Mouse (Mus musculus) gastrocnemius, adult 8-10 months (tissue): Measurements from ENCODE around the gene Trappc11. TPM values are rescaled to one million over a fixed set of nuclear protein-coding genes. Genes with fewer than 3 reads are reported as not detected.
A peak's percentile ranks its signal among the peaks of the same experiment; 100 is the strongest.

Experiments used
- DNase-seq, 2 experiments: peaks; one replicate each; pipeline ENCODE4 v3.0.0; 2022; ENCODE audit warnings: low spot score in 2 of 2
- total RNA-seq, 4 experiments: library from RNA; stranded (reverse); gene quantifications; 2 replicates each; pipeline ENCODE4 v1.2.4; 2022

Gene Trappc11
- 10 to 100 TPM; 19.7 to 21.9 (median 21.5) TPM for total RNA-seq

DNA sequence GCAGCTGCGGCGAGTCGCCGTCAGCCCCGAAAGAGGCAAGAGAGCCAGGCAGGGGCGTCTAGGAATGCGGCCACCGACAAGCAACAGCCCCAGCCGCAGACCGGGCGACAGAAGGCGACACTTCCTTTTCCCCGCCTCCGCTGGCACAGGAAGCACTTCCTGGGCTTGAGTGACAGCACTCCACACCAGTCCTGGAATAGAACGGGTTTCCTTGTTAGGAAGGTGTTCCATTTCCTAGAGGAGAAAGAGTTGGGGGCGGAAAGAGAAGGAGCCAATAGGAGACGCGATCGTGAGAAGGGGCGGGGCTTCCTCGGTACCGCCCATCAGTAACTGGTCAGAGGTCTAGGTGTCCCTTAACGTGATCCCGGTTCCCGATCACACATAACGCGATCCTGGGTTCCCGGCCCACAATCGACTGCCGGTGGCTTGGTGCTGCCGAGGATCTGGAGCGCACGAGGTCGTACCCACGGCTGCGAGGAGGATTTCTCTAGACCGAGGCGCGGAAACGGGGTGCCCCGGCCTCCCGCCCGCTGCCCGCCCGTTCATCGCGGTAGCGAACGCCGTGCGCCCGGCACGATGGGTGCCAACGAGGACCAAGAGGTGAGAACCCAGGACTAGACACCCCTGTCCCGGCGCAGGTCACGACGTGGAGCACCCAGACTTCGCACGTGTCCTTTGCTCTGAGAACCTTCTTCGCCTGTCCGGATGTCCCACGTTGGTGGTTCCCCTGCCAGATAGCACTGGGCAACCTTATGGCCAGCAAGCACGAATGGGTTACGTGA, at the start of gene Trappc11, which contains the start of gene Rwdd4a:
Gene Trappc11, minus strand, starts transcription at position 127 of the 782 bp plus-strand sequence.
Gene Rwdd4a, plus strand, starts transcription at position 321 of the 782 bp plus-strand sequence.
- DNase-seq = peak; percentile 96

DNA sequence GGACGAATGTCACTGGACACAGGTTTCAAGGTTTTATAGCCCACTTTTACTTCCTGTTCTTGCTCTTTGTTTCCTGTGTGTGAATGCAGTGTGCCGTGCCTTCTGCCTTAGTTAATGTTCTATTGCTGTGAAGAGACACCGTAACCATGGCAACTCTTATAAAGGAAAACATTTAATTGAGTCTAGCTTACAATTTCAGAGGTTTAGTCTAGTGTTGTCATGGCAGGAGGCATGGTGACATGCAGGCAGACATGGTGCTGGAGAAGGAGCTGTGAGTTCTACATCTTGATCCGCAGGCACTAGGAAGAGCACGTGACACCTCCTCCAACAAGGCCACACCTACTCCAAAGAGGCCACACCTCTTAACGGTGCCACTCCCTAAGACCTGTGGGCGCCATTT, 48.2 kb upstream of the Trappc11 start:
- DNase-seq = no peak

DNA sequence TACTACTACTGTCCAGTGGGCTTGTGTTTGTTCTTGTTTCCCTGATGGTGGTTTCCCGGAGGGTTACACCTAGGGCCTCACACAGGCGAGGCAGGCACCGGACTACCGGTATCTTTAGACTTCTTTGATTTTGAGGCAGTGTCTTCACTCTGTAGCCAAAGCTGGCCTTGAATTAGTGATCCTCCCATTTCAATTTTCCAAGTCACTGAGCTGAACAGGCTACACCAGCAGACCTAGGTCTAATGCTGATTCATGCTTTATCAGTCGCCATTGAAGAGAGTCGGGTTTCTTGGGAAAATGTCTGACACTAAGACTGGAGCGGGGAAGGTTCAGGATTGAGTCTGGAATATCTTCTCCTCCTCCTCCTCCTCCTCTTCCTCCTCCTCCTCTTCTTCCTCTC, 40.2 kb upstream of the Trappc11 start:
- DNase-seq = no peak

DNA sequence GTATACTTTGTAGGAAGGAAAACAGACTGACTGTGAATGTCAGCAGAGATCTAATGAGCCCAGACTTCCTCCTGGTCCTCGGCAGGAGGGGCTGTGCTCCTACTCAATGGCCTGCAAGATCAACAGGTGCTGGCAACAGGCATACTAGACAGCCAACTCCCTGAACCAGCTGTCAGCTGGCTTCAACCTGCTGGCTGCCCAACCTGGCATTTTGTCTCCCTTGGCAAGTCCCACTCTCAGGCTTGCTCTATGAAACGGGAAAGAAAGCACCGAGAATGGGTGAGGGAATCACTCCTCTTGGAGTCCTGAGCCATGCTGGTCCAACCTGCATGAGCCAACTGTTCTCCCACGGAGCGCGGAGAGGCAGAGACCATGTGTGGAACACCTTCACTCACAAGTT, 36.9 kb upstream of the Trappc11 start:
- peak; percentile 55 to 74 for DNase-seq

DNA sequence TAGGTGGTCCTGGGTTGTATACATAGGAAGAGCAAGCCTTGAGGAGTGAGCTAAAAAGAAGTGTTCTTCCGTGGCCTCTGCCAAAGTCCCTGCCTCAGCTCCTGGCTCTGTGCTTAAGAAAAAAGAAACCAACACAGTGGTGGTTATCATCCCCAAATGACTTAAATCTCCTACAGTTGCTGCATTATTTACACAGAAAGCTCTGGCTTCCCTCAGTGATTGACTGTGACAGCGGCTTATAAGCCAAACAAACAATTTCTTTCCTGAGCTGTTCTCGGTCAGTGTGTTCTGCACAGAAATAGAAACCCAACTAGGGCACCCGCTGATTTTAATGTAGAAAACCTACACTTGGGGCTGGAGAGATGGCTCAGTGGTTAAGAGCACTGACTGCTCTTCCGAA, 34.8 kb upstream of the Trappc11 start:
- DNase-seq = no peak

DNA sequence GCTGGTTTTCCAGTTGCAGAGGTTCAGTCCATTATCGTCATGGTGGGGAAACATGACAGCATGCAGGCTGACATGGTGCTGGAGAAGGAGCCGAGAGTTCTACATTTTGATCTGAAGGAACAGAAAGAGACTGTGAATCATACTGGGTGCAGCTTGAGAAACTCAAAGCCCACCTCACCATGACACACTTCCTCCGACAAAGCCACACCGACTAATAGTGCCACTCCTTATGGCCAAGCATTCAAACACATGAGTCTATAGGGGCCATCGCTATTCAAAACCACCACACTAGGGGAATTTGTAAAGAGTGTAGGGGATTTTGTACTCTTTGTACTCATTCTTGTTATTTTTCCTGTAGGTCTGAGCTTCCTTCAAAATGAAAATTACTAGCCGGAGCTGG, 33.3 kb upstream of the Trappc11 start:
- DNase-seq = no peak

DNA sequence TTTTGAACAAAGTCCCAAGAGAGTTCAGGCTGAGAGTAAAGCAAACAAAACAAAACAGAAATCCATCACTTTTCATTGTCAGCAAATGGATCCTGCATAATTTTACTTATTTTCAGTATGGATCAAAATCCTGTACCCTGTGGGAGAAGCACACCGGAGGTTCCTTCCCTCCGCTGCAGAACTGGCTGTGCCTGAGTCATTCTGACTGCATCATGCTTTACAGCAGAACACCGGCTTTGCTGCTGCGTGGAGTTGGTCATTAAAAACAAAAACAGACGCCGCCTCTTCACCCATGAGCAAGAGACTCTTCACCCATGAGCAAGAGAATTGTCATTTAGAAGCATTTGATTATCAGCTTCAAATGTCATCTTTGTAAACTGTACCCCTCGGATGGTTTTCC, 27.5 kb upstream of the Trappc11 start:
- no peak for DNase-seq

DNA sequence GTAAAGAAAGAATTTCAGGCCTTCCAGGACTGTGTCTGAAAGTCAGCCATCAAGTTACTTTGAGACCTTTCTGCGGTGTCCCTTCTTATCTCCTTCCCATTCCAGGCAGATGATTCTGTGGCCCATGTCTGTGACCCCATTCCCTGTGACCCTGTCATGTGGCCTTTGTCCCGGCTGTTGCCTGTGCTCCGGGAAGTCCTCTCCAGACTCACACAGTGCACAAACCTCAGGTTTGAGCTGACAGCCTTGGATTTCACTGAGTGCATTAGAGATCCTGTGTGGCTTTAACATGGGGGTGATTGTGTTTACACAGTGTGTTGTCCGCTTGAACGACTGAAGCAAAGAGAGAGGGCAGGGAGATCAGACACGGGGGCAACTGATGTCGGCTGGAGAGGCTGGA, 25.0 kb upstream of the Trappc11 start:
- DNase-seq = no peak

DNA sequence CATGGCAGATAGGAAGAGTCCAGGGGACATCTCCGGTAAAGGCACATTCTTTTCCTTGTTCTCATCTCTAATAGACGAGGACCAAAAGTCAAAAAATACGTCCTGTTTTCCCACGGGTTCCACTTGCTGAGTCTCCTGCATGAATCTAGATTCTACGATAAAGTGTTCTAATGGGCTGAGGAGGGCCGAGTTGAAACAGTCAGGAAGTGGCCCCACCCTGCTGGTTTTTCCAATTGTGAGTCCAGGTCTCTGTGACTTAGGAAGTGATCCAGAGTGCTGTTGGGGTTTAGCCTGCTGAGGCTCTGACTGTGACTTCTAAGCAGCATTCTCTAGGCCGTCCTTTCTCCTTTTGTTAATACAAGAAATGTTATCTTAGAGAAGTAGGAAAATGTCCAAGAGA, 23.2 kb upstream of the Trappc11 start:
- no peak for DNase-seq

DNA sequence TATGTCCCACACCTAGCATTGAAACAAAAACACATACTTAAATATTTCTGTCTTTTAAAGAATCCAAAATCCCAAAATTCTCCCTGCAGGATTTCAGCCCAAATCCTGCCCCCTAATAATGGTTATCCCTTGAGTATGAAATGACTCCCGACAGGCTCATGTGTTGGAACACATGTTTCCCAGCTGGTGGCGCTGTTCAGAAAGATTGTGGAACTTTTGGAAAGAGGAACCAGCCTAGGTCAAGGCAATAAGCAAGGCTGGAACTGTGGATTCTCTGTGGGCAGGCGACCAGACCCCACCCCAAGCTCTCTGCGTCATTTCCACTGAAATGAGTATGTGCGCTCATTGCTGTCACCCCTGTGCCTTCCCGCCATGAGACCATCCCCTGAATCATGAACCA, 20.3 kb upstream of the Trappc11 start:
- no peak for DNase-seq

DNA sequence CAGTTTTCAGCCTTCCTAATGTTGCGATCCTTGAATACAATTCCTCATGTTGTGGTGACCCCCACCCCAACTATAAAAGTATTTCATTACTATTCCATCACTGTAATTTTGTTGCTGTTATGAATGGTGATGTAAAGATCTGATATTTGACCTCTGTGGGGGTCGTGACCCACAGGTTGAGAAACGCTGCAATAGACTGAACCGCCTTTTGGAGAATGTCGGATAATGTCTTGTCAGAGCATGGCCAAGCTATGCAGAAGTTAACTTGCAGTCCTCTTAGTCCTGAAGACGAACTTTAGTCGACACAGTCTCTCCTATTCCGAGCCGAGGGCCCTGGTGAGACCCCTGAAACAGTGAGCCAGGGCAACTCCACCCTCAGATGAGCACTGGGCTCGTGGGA, 13.8 kb upstream of the Trappc11 start:
- DNase-seq = no peak

DNA sequence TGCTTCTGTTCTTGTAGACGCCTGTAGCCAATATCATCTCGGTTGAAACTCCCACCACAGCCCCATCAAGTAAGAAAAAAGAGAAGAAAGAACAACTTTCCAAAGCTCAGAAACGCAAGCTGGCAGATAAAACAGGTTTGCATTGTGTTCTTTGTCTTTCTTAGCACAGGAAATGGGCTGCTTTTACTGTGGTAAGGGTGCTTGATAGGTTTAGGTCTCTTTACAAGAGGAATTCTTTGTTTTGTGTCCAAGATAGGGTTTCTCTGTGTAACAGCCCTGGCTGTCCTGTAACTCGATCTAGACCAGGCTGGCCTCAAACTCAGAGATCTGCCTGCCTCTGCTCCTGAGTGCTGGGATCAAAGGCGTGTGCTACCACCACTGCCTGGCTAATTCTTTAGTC, 10.8 kb upstream of the Trappc11 start:
- no peak for DNase-seq

DNA sequence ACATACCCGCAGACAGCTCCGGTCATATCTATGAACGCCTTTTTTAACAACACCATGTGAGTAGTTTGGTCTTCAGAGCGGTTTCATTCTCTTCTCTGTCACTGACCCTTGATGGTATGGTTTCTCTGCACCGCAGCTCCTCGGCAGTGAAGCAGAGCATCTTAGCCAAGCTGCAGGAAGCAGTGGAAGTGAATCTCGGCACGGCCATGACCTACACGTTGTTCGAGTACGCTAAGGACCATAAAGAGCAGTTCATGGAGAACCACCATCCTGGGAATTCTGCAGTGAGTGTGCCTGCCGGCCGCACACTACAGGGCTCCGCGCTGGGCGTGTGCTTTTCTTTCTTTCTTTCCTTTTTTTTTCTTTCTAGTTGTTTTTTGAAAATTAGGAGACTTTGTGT, 9.5 kb upstream of the Trappc11 start:
- DNase-seq = no peak

DNA sequence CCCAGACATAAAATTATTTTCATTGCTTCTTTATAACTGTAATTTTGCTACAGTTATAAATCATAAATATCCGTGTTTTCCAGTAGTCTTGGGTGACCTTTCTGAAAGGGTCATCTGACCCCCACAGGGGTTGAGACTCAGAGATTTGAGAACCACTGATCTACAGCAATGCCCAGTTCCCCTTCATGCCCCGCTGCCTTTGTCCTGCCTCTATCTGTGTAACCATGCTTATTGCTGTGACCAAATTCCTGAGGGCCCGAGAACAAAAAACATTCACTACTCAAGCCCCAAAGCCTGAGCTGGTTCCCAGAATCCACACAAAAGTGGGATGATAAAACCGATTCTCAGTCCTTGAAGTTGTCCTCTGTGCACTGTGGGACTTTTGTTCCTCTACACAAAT, 5.1 kb upstream of the Trappc11 start:
- no peak for DNase-seq

DNA sequence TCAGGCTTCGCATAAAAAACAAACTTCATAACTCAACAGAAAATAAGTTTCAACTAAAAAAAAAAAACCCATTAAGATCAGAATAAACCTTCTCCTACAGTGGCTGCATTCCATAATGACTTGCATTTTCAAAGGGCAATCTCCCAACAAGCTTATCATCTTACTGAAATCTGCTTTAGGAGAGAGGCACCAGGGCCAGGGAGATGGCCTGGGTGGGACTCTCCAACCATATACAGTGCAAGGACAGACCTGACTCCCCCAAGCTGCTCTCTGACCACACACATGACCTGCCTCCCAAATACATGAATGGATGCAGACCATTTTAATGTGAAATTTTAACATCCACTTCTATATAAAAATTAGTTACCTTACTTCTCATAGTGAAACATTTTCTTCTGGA, 5.2 kb downstream of the Trappc11 start:
- DNase-seq = no peak

DNA sequence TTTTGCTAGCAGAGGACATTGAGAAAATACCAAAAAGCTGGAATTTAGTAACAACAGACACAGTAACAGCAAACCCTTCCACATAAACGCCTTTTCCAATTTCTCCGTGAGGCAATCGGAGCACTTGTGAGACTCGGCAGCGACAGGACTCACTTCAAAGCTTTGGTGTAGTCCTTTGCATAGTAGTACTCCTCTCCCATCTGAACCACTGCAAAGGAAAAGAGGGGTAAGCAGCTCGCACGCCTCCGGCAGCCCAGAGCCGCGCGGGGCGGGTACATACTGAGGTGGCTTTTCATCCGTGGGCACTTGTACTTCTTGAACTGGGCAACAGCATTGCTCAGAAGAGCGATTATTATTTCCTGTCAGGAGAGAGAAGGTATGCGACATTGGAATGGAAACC, 19.7 kb downstream of the Trappc11 start:
- no peak for DNase-seq

DNA sequence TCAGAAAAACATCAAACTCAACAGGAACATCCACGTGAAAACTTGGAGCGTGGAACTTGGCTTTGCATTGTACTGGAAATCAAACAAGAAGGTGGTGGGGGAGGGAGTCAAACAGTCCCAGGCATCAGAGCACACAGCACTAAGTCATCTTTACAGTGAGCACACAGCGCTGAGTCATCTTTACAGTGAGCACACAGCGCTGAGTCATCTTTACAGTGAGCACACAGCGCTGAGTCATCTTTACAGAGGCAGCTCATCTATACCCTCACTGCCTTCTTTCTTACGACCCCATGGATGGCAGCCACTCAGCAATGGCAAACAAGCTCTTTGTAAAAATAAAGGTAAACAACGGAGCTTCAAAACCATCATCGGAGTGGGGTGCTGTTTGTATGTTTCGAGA, 22.3 kb downstream of the Trappc11 start:
- DNase-seq = no peak

DNA sequence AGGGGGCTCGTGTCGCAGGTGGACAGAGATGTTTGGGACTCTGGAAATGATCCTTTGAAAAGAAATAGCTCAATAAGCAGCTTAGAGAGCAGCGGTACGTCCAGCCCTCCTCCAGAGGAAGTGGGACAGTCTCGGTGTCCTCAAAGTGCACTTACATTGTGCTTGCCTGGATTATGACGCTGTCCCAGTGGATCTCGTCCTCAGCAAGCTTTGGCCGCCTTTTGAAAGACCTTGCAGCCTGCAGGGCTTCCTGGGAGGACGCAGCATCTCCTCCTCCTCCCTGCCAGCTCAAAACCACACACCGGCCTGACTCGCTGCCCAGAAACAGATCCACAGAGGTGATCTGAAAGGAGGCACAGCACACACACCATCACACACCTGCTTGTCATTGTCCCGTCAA, 27.8 kb downstream of the Trappc11 start:
- no peak for DNase-seq

DNA sequence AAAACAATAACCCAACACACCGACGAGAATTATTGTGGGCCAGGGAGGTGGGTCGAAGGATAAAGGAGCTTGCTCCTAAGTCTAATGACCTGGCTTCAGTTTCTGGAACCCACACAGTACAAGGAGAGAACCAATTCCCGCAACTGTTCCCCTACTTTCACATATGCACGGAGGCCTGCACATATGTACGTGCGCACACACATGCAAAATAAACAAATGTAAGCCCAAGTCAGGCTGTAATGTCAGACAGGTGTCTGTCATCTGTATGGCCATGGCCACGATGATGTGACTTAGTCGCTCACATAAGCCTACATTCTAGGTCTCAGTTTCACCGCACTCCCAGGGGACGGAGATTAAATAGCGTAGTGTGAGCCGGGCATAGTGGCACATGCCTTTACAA, 30.7 kb downstream of the Trappc11 start:
- DNase-seq = no peak

DNA sequence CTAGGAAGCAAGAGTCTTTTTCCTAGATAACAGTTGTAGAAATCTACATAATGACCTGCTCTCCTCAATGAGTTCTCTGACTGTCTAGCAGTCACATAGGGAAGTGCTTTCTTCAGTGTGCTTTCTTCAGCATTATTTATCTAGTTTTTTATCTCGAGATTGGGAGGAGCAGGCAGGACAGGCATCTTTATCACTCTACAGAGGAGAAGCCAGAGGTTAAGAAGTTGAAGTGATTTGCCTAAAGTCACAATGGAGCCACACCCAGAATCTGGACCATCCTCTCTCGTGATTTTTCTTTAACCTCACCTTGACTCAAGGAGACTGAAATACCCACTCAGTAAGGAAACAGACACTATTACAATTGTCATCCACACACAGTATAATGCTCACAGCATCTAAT, 31.3 kb downstream of the Trappc11 start:
- no peak for DNase-seq

DNA sequence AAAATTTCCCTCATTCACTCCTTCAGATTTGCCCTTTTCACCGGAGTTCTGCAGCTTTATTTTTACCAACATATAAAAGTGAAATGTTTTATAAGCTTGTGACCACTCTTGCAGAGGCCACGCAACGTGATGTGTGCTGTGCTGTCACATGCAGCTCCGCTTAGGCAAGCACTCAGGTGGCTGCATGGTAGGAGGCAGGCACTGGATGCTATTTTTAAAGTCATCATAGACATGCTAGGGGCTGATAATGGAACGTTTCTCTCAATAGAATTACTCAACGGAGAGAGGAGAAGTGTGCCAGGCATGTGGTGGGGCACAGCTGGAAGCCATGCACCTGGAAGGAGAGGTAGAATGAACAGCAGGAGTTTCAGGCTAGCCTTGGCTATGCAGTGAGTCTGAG, 37.8 kb downstream of the Trappc11 start:
- DNase-seq = no peak

DNA sequence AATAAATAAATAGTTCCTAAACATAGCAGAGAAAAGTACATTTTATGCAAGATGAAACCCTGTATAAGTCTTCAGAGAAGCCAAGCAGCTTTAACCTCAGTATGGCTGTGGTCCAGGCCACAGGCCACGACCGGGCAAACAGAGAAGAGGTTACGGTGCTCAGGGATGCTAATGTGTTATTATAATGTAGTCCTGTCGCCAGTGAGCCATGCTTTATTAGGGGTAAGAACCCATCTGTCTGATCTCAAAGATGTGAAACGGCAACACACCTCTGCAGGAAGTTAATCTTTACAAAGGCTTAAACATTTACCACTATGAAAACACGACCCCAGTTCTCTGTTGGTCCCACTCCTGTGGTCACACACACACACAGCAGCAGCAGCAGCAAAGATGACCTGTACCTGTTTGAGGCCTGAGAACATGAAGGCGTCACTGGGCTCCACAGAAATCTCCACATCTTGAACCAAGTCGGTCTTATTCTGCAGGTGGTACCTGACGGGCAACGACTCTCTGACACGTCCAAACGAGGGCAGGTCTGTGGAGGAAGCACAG, 38.6 kb downstream of the Trappc11 start:
- DNase-seq = no peak

DNA sequence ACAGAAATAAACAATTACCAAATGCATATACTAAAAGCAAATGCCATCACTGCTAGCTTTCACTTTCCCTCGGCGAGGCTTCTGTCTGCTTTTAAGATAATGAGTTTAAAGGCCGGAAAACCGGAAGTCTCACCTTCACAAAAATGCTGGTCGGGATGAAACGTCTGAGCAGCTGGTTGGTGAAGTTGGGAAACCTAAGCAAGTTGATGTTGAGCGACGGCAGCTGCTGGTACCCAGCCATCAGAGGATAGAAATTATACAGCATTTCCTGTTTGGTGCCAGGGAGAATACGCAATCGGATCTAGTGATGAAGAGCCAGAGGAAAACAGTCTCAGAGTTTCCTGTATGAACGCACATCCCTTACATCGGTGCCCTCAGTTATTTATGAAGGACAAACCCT, 40.2 kb downstream of the Trappc11 start:
- no peak for DNase-seq
